Mouse (Mus musculus) bone marrow macrophage, adult 2 months (primary cell): ENCODE results near the gene Sfxn1.

Experiments
- CTCF ChIP-seq: IDR thresholded peaks from 2 replicates; pipeline ENCODE4 v1.5.1; 2012; ENCODE audit warnings: low read depth, mild to moderate bottlenecking, low read length, moderate library complexity
- POLR2A ChIP-seq: IDR thresholded peaks from 2 replicates; pipeline ENCODE4 v1.6.1; 2012; ENCODE audit warnings: mild to moderate bottlenecking, low read depth, low read length, borderline replicate concordance

GRCm38 (mm10) chr13:54075416-54075815 lies 3.7 kb downstream of the Sfxn1 start:
- no peak for TF ChIP-seq CTCF
- TF ChIP-seq POLR2A, result no peak
